Mouse (Mus musculus): ENCODE measurements around the gene Anks3.

Gene Anks3

DNA sequence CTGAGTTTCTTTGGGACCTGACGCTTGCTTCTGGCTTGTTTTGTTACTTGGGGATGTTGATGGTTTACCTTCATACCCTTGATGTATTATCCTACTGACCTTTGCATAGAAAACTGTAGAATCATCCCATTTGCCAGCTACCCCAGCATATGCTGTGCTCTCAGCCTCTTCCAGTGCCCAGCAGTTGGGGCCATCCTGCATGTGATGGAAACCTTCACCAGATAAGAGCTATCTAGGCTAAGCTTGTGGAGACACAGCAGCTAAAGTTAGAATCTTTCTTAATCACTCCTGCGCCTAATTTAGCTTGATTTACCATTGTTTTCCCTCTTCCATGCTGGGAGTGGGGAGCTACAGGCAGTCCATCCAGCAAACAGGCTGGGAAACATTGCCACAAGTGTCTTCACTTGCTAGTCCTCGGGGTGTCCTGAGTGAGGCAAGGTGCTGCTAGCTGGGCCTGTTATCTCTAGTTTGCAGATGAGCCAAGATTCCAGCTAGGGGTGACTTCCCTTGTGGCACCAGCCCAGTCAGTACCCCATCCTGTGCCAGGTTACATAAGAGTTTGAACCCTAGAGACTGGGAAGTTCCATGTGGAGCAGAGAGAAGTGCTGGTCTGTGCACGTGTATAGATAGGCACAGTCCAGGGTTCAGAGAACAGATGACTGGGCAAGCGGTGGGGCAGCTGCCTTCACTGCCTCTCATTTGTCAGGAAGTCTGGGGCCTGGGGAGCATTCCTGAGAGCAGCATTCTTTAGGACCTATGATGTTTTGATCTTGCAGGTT, 67.6 kb downstream of the Anks3 start:
- DNase-seq (ENCODE audit: low spot score) = no peak

DNA sequence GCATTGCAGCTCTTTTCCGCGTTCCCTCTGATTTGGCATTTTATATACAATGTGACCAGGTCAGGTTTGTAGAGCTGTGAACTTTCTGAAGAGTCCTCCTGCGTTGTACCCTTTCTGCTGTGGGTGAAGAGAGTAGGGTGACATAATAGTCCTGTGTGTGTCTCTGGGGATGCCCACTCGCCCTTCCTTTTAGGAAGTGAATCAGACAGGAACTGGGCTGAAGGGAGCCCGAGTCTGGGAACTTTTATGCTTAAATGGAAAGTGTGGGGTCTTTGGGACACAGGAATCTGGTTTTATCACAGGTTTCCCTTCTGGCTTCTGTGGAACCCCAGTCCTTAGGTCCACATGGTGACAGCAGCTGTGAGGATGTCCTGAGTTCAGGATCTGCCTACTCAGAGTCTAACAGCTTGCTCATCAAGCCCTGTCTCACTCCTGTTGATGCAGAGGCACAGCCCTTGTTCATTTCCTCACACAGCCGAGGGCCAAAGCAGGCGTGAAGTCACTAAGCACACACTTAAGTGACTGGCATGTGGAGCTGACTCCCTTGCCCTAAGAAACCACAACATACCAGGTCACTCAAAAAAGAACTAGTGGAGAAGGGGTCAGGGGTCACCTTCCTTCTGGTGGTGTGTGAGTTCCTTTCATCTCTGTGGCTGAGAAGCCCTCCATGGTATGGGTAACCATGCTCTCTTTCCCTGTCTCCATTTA, 69.7 kb downstream of the Anks3 start:
- DNase-seq (ENCODE audit: low spot score) = no peak

GRCm38 (mm10) chr16:4892171-4892570, 71.8 kb downstream of the Anks3 start:
- no peak for DNase-seq (ENCODE audit: low spot score)

All from embryo, embryonic 10.5 days (tissue).